Mouse (Mus musculus) liver (tissue): ENCODE measurements around the gene Olfr429.
"Not testable (repeated sequence)": the region's sequence is repeated elsewhere in the genome, so short reads cannot be mapped to it uniquely, and the experiment has no call there.

Experiments
- DNase-seq: peaks from one replicate; pipeline ENCODE4 v3.0.0-alpha.2; 2020; ENCODE audit warnings: mixed read lengths

Olfr429 gene

DNA sequence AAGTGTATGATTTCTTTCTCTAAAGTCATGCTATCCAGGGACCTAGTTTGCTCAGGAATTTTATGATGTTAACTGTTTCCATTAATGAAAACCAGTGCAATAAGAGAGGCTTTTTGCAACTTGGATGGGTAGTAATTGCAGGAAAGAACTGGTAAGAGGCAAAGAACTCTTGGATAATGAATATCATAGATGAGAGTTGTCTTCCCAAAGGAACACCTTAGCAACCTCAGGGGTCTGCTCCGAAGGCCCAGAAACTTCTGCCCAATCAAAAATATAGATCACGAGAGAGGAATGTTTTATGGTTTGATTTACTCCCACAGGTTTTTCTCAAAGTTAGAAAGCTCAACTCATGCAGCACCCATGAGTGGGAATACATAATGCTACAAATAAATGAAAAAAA lies at the start of gene Olfr429:
TSS of gene Olfr429 (plus strand) at position 301 of the 400 bp plus-strand sequence.
- no peak for DNase-seq

- DNase-seq: no peak
Observed at GRCm38 (mm10) chr1:174035841-174036240, 48.3 kb upstream of the Olfr429 start.

GRCm38 (mm10) chr1:174038480-174038879 lies 45.7 kb upstream of the Olfr429 start:
- DNase-seq: no peak

GRCm38 (mm10) chr1:174040523-174041177 lies 43.5 kb upstream of the Olfr429 start, which contains the start of gene Olfr433:
Gene Olfr433 (plus strand): TSS chr1:174040705.
- no peak for DNase-seq

DNA sequence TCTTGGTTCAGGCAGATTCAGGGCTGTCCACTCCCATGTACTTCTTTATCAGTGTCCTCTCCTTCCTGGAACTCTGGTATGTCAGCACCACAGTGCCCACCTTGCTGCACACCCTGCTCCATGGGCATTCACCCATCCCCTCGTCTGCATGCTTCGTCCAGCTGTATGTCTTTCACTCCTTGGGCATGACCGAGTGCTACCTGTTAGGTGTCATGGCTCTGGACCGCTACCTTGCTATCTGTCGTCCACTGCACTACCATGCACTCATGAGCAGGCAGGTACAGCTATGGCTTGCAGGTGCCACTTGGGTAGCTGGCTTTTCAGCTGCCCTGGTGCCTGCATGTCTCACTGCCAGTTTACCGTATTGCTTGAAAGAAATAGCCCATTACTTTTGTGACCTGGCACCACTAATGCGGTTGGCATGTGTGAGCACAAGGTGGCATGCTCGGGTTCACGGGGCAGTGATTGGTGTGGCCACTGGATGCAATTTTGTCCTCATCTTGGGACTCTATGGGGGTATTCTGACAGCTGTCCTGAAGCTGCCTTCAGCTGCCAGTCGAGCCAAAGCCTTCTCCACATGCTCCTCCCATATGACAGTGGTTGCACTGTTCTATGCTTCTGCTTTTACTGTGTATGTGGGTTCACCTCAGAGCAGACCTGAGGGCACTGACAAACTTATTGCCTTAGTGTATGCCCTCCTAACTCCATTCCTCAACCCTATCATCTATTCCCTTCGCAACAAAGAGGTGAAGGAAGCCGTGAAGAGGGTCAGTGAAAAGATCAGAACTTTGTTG lies 41.8 kb upstream of the Olfr429 start:
- DNase-seq: not testable (repeated sequence)

- no peak for DNase-seq
Observed at GRCm38 (mm10) chr1:174044431-174044830, 39.7 kb upstream of the Olfr429 start.

GRCm38 (mm10) chr1:174048227-174048626 lies 35.9 kb upstream of the Olfr429 start:
- DNase-seq: not testable (repeated sequence)

- no peak for DNase-seq
Observed at GRCm38 (mm10) chr1:174048893-174049292, 35.2 kb upstream of the Olfr429 start, which contains the start of gene Olfr432. Gene Olfr432 (plus strand): TSS chr1:174049205.

GRCm38 (mm10) chr1:174049357-174049756 lies 34.8 kb upstream of the Olfr429 start:
- not testable (repeated sequence) for DNase-seq

DNA sequence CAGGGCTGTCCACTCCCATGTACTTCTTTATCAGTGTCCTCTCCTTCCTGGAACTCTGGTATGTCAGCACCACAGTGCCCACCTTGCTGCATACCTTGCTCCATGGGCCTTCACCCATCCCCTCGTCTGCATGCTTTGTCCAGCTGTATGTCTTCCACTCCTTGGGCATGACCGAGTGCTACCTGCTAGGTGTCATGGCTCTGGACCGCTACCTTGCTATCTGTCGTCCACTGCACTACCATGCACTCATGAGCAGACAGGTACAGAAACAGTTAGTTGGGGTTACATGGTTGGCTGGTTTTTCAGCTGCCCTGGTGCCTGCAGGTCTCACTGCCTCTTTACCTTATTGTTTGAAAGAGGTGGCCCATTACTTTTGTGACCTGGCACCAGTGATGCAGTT lies 33.6 kb upstream of the Olfr429 start:
- no peak for DNase-seq

DNA sequence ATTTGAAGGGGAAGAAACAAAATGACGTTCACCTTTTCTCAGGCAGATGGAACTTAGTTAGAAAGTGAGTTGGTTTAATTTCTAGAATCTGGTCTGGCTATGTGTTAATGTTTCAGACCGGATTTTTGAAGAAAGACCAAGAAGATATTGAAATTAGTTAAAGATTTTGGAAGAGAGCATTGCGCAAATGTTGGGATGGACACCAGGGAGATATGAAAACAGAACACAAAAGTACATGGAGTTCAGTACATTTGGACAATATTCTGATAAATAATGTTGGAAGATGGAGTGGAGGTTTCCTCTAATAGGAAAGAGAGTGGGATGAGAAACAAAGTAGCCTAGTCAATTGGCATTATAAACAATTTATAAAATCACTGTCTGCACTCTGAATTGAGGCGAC lies 32.6 kb upstream of the Olfr429 start:
- no peak for DNase-seq

GRCm38 (mm10) chr1:174051931-174052536 lies 32.1 kb upstream of the Olfr429 start:
- no peak for DNase-seq

GRCm38 (mm10) chr1:174052981-174053380 lies 31.1 kb upstream of the Olfr429 start:
- no peak for DNase-seq

DNA sequence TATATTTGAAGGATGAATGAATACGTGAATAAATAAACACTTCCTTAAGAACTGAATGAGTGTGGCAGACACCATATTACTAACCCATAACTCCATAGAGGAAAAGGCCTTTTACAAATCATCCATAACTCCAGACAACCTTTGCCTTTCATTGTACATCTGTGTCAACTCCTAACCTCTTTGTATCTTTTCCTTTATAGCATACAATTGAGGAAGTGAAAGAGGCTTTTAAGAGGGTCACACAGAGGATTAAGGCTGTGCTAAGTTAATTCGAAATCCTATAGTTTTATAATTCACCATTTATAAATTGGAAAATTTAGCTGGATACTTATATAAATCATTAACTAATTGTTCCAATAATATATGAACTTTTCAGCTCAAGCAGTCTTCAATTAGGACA lies 28.9 kb upstream of the Olfr429 start:
- no peak for DNase-seq

GRCm38 (mm10) chr1:174066305-174066704 lies 17.8 kb upstream of the Olfr429 start, which contains the start of gene Olfr430:
Gene Olfr430 (plus strand): TSS chr1:174066605.
- no peak for DNase-seq

DNA sequence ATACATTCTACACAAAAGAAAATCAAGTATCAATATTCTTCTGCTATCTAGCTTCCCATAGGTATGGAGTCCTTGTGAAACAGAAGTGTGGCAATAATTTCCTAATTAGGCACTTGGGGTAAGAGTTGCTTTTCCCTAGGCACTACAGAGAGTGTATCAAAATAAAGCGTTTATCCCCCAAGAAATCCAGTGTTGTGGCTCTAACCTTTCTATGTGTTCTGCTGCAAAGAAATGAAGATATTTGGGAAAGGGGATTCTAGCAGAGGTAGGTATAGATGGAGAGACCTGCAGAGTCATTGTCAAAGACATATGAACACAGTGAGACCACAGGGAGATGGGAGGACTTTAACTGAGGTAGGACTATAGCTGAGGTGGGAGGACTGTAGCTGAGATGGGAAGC lies 12.5 kb downstream of the Olfr429 start, which contains the start of gene Olfr427:
TSS of gene Olfr427 (plus strand) at position 301 of the 400 bp plus-strand sequence.
- no peak for DNase-seq

- DNase-seq: no peak
Observed at GRCm38 (mm10) chr1:174103735-174104134, 19.6 kb downstream of the Olfr429 start.

DNA sequence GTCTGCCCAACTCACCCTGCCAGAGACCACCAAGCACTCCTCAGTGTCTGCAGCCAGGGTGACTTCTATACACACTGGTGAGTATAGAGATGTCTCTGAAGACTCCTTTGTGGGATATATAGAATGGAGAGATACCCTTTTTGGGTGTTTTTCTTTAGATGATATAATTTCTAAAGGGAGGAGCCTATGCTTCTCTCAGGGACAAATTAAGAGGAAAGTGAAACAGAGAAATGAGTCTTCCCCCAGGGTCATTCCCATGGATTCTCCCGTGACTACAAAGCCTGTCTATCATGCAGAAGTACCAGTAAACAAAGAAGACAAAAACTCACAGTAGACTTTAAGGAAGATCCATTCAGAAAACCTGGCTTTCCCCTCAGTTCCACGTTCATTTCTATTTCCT lies 36.9 kb downstream of the Olfr429 start, which contains the start of gene Olfr231:
TSS of gene Olfr231 (minus strand) at position 101 of the 400 bp plus-strand sequence.
- DNase-seq: no peak

DNA sequence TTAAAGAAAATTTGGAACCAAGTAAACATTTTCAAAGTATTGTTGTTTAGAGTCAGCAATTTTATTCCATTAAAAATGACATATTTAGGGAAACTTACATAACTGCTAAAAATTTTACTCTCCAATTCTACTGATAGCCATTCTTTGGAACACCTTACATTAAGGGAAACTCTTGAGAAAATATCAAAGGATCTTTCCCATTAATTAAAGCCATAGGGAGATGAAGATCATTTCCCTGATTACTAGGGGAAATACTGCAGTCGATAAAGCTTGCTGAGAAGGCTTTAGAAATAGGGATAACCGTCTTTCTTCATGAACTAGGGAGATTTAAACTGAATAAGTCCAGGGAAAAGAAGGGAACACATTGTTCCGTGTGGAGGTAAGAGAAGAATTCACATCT lies 47.1 kb downstream of the Olfr429 start, which contains the start of gene Olfr424:
TSS of gene Olfr424 (plus strand) at position 301 of the 400 bp plus-strand sequence.
- no peak for DNase-seq

DNA sequence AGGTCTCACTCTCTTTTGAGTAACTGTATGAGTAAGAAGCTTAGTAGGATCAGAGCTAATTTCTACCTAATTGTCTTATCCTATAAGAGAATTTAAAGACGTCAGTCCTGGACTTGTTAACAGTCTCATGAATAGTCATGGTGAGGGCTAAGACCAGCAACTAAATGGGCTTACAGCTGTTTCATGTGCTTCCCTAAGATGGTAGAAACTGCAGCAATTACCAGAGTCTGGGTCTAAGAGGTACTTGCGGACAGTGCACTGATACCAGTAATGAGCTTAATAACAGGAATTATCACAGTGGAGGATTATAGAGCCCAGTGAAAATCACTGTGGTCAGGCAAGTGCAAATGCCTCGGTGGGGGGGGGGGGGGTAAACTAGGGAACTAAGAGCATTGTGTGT lies 47.9 kb downstream of the Olfr429 start:
- DNase-seq: no peak
